Mouse (Mus musculus) erythroblast, embryonic 14.5 days (primary cell): ENCODE results near the gene Kcnj11.

Source experiments
- GATA1 ChIP-seq: IDR thresholded peaks from 2 replicates; pipeline ENCODE4 v1.6.1; 2012; ENCODE audit warnings: low read length, inconsistent platforms, mixed read lengths
- TAL1 ChIP-seq: IDR thresholded peaks from 3 replicates; pipeline ENCODE4 v1.6.1; 2012; ENCODE audit warnings: low read length, inconsistent platforms, mixed read lengths

GRCm38 (mm10) chr7:46096136-46096535 lies 4.4 kb downstream of the Kcnj11 start:
- TF ChIP-seq GATA1 (no peak), TAL1 (no peak)
